Mouse (Mus musculus): Measurements from ENCODE around the gene Gimap7. TPM values are rescaled to one million over a fixed set of nuclear protein-coding genes. Genes with fewer than 3 reads are reported as not detected.

Gene Gimap7
- polyA plus RNA-seq, 1 experiment from 2014 or later = not detected

GRCm38 (mm10) chr6:48732864-48733304 lies 14.5 kb downstream of the Gimap7 start:
- H3K4me2 ChIP-seq = no peak overlapping the region
- H3K27ac ChIP-seq = no peak overlapping the region
- H3K27me3 ChIP-seq = no peaks in the 10 kb centered on the region
- 40% methylated on average over 8 of the region's 8 CpGs for WGBS
- H3K9me3 ChIP-seq = no peaks in the 10 kb centered on the region
- no peaks in the 10 kb centered on the region for H3K36me3 ChIP-seq
- H3K9ac ChIP-seq = no peak overlapping the region
- no peak for ATAC-seq (ENCODE audit: insufficient number of reproducible peaks, low FRiP score, low TSS enrichment, low read depth)
- H3K4me3 ChIP-seq = no peak overlapping the region
- no peaks in the 10 kb centered on the region for H3K4me1 ChIP-seq

- Histone ChIP-seq H3K9ac (no peak overlapping the region), H3K36me3 (no peaks in the 10 kb centered on the region), H3K27me3 (no peaks in the 10 kb centered on the region), H3K4me3 (no peak overlapping the region), H3K4me1 (no peaks in the 10 kb centered on the region), H3K27ac (no peak overlapping the region), H3K4me2 (no peak overlapping the region), H3K9me3 (no peaks in the 10 kb centered on the region)
- WGBS = 86% methylated on average over 1 of the region's 1 CpGs
- ATAC-seq (ENCODE audit: insufficient number of reproducible peaks, low FRiP score, low TSS enrichment, low read depth) = no peak
These were observed 15.2 kb downstream of the Gimap7 start for GRCm38 (mm10) chr6:48733660-48734059.

- Histone ChIP-seq H3K36me3 (no peaks in the 10 kb centered on the region), H3K9ac (no peak overlapping the region), H3K4me1 (no peaks in the 10 kb centered on the region), H3K27me3 (peaks cover 23% of the 10 kb centered on the region), H3K4me2 (no peak overlapping the region), H3K4me3 (no peak overlapping the region), H3K27ac (no peak overlapping the region), H3K9me3 (no peaks in the 10 kb centered on the region)
- whole genome bisulfite sequencing = 71% methylated on average over 2 of the region's 2 CpGs
- no peak for ATAC-seq (ENCODE audit: insufficient number of reproducible peaks, low FRiP score, low TSS enrichment, low read depth)
These were observed 18.6 kb downstream of the Gimap7 start for GRCm38 (mm10) chr6:48737053-48737452.

GRCm38 (mm10) chr6:48737688-48738087 lies 19.3 kb downstream of the Gimap7 start:
- Histone ChIP-seq H3K9ac (no peak overlapping the region), H3K36me3 (no peaks in the 10 kb centered on the region), H3K27ac (no peak overlapping the region), H3K4me3 (no peak overlapping the region), H3K4me2 (no peak overlapping the region), H3K4me1 (peaks cover 5% of the 10 kb centered on the region), H3K9me3 (no peaks in the 10 kb centered on the region), H3K27me3 (peaks cover 29% of the 10 kb centered on the region)
- no peak for ATAC-seq (ENCODE audit: insufficient number of reproducible peaks, low FRiP score, low TSS enrichment, low read depth)
- 89% methylated on average over 5 of the region's 5 CpGs for WGBS

- peaks cover 43% of the 10 kb centered on the region for H3K27me3 ChIP-seq
- H3K36me3 ChIP-seq = no peaks in the 10 kb centered on the region
- H3K4me3 ChIP-seq = peak within 1 kb of the TSS; percentile 18
- ATAC-seq (ENCODE audit: insufficient number of reproducible peaks, low FRiP score, low TSS enrichment, low read depth) = no peak
- no peak within 1 kb of the TSS for H3K9ac ChIP-seq
- H3K27ac ChIP-seq = no peak within 1 kb of the TSS
- peaks cover 8% of the 10 kb centered on the region for H3K4me1 ChIP-seq
- no peak within 1 kb of the TSS for H3K4me2 ChIP-seq
- 73% methylated on average over 15 of the region's 15 CpGs for WGBS
- no peaks in the 10 kb centered on the region for H3K9me3 ChIP-seq
These were observed 20.7 kb downstream of the Gimap7 start, which contains the start of gene Gimap1 for GRCm38 (mm10) chr6:48738961-48739779. TSS of gene Gimap1 (plus strand) at chr6:48739054.

GRCm38 (mm10) chr6:48739780-48740055 lies 21.3 kb downstream of the Gimap7 start:
- 87% methylated on average over 3 of the region's 3 CpGs for WGBS
- Histone ChIP-seq H3K4me2 (no peak overlapping the region), H3K27me3 (peaks cover 47% of the 10 kb centered on the region), H3K4me1 (peaks cover 8% of the 10 kb centered on the region), H3K9me3 (no peaks in the 10 kb centered on the region), H3K4me3 (no peak overlapping the region), H3K9ac (no peak overlapping the region), H3K36me3 (no peaks in the 10 kb centered on the region), H3K27ac (no peak overlapping the region)
- no peak for ATAC-seq (ENCODE audit: insufficient number of reproducible peaks, low FRiP score, low TSS enrichment, low read depth)

- ATAC-seq (ENCODE audit: insufficient number of reproducible peaks, low FRiP score, low TSS enrichment, low read depth) = no peak
- Histone ChIP-seq H3K4me1 (peaks cover 8% of the 10 kb centered on the region), H3K9ac (no peak overlapping the region), H3K27me3 (peaks cover 51% of the 10 kb centered on the region), H3K27ac (no peak overlapping the region), H3K9me3 (no peaks in the 10 kb centered on the region), H3K4me3 (no peak overlapping the region), H3K36me3 (no peaks in the 10 kb centered on the region), H3K4me2 (no peak overlapping the region)
- 74% methylated on average over 3 of the region's 3 CpGs for WGBS
These were observed 22.2 kb downstream of the Gimap7 start for GRCm38 (mm10) chr6:48740501-48741169.

- Histone ChIP-seq H3K27ac (no peak overlapping the region), H3K4me2 (no peak overlapping the region), H3K36me3 (no peaks in the 10 kb centered on the region), H3K4me3 (no peak overlapping the region), H3K4me1 (peaks cover 8% of the 10 kb centered on the region), H3K9ac (no peak overlapping the region), H3K27me3 (peaks cover 51% of the 10 kb centered on the region), H3K9me3 (no peaks in the 10 kb centered on the region)
- no peak for ATAC-seq (ENCODE audit: insufficient number of reproducible peaks, low FRiP score, low TSS enrichment, low read depth)
- WGBS = 25% methylated on average over 3 of the region's 3 CpGs
These were observed 22.9 kb downstream of the Gimap7 start for GRCm38 (mm10) chr6:48741273-48741672.

- Histone ChIP-seq H3K4me1 (peaks cover 8% of the 10 kb centered on the region), H3K4me3 (no peak overlapping the region), H3K9ac (no peak overlapping the region), H3K4me2 (no peak overlapping the region), H3K9me3 (no peaks in the 10 kb centered on the region), H3K27ac (no peak overlapping the region), H3K27me3 (peaks cover 51% of the 10 kb centered on the region), H3K36me3 (no peaks in the 10 kb centered on the region)
- ATAC-seq (ENCODE audit: insufficient number of reproducible peaks, low FRiP score, low TSS enrichment, low read depth) = no peak
- 23% methylated on average over 9 of the region's 9 CpGs for WGBS
These were observed 23.3 kb downstream of the Gimap7 start for GRCm38 (mm10) chr6:48741711-48742206.

GRCm38 (mm10) chr6:48742422-48743351 lies 24.3 kb downstream of the Gimap7 start:
- no peak overlapping the region for H3K27ac ChIP-seq
- peak overlapping the region; percentile 32 for H3K4me3 ChIP-seq
- no peak for ATAC-seq (ENCODE audit: insufficient number of reproducible peaks, low FRiP score, low TSS enrichment, low read depth)
- peaks cover 8% of the 10 kb centered on the region for H3K4me1 ChIP-seq
- peaks cover 51% of the 10 kb centered on the region for H3K27me3 ChIP-seq
- no peak overlapping the region for H3K9ac ChIP-seq
- no peaks in the 10 kb centered on the region for H3K9me3 ChIP-seq
- no peaks in the 10 kb centered on the region for H3K36me3 ChIP-seq
- 5% methylated on average over 52 of the region's 52 CpGs for WGBS
- peak overlapping the region; percentile 56 for H3K4me2 ChIP-seq

- Histone ChIP-seq H3K36me3 (no peaks in the 10 kb centered on the region), H3K4me3 (no peak overlapping the region), H3K4me2 (no peak overlapping the region), H3K27ac (no peak overlapping the region), H3K4me1 (peaks cover 8% of the 10 kb centered on the region), H3K27me3 (peaks cover 42% of the 10 kb centered on the region), H3K9ac (no peak overlapping the region), H3K9me3 (no peaks in the 10 kb centered on the region)
- ATAC-seq (ENCODE audit: insufficient number of reproducible peaks, low FRiP score, low TSS enrichment, low read depth) = no peak
- 64% methylated on average over 2 of the region's 2 CpGs for whole genome bisulfite sequencing
These were observed 27.1 kb downstream of the Gimap7 start for GRCm38 (mm10) chr6:48745490-48745889.
